30 mouse cellular contexts compared by ENCODE assay signal in genomic region chr4:46847745-46848144, GRCm38 (mm10).
"Had no signal": no experiment of that assay in that cellular context is flagged by ENCODE, and none has a peak within 500 bp of the region (broad histone marks: within the 10 kb centered on the region; RNA-seq: fewer than 3 reads in every experiment).

No protein-coding gene starts in this region.

- H3K27me3 ChIP-seq: heart, embryonic 12.5 days; heart, embryonic 13.5 days; heart, embryonic 15.5 days; hindbrain, embryonic 12.5 days; hindbrain, embryonic 13.5 days; hindbrain, embryonic 15.5 days; intestine, embryonic 15.5 days; kidney, embryonic 15.5 days had no signal

- H3K36me3 ChIP-seq: heart, embryonic 10.5 days; heart, embryonic 12.5 days; heart, embryonic 13.5 days; heart, embryonic 15.5 days; hindbrain, embryonic 10.5 days; hindbrain, embryonic 12.5 days; hindbrain, embryonic 13.5 days; intestine, embryonic 15.5 days; kidney, embryonic 15.5 days had no signal

- H3K27ac ChIP-seq: heart, embryonic 10.5 days; heart, embryonic 13.5 days; heart, embryonic 15.5 days; hindbrain, embryonic 10.5 days; hindbrain, embryonic 12.5 days; hindbrain, embryonic 13.5 days; hindbrain, embryonic 14.5 days; hindbrain, embryonic 15.5 days; hindbrain, postnatal 0 days; intestine, embryonic 15.5 days; kidney, embryonic 15.5 days; kidney, postnatal 0 days; layer of hippocampus, adult 2 months had no signal

- H3K4me3 ChIP-seq: heart, embryonic 10.5 days; heart, embryonic 12.5 days; heart, embryonic 13.5 days; heart, embryonic 15.5 days; hindbrain, embryonic 10.5 days; hindbrain, embryonic 12.5 days; hindbrain, embryonic 13.5 days; hindbrain, embryonic 15.5 days; intestine, embryonic 15.5 days; kidney, embryonic 15.5 days; layer of hippocampus, adult 2 months had no signal

- DNase-seq: heart, postnatal 10 days; heart, postnatal 14 days; heart, postnatal 36 days; heart, postnatal 4 days; kidney, adult 11 months; kidney, adult 18-20 months; kidney, adult 2 months; kidney, adult 8-10 months; kidney, adult 9 months; kidney, postnatal 10 days; kidney, postnatal 14 days; kidney, postnatal 25 days; kidney, postnatal 36 days; kidney, postnatal 4 days; layer of hippocampus, adult 9-11 months; layer of hippocampus, postnatal 36 days had no signal

- H3K9ac ChIP-seq: heart, embryonic 12.5 days; heart, embryonic 13.5 days; heart, embryonic 15.5 days; hindbrain, embryonic 12.5 days; hindbrain, embryonic 13.5 days; hindbrain, embryonic 14.5 days; hindbrain, embryonic 15.5 days; intestine, embryonic 15.5 days; kidney, embryonic 15.5 days had no signal

- H3K9me3 ChIP-seq: heart, embryonic 10.5 days; heart, embryonic 15.5 days; hindbrain, embryonic 12.5 days; hindbrain, embryonic 15.5 days; intestine, embryonic 15.5 days had no signal

- H3K4me1 ChIP-seq: heart, embryonic 12.5 days; heart, embryonic 13.5 days; heart, embryonic 15.5 days; hindbrain, embryonic 12.5 days; intestine, embryonic 15.5 days had no signal
